Mouse (Mus musculus) forebrain, embryonic 12.5 days (tissue): ENCODE measurements around the gene Itgbl1. TPM values are rescaled to one million over a fixed set of nuclear protein-coding genes. Genes with fewer than 3 reads are reported as not detected.
A peak's percentile ranks its signal among the peaks of the same experiment; 100 is the strongest.

ENCODE experiments used
- ATAC-seq: fragments of 200-750 bp; cut with Nextera tagmentation; 2 replicates; pipeline ENCODE4 v1.8.0; 2017; ENCODE audit warnings: moderate TSS enrichment; ENCODE audit not compliant: low FRiP score
- H3K27ac ChIP-seq: fragments of 300-500 bp; sonication (generic); 2 replicates; pipeline ENCODE4 v1.5.1; 2016; ENCODE audit warnings: mild to moderate bottlenecking
- H3K27me3 ChIP-seq: fragments of 300-500 bp; sonication (generic); 2 replicates; pipeline ENCODE4 v1.6.1; 2016; ENCODE audit warnings: mild to moderate bottlenecking
- H3K36me3 ChIP-seq: fragments of 300-500 bp; sonication (generic); replicated peaks from 2 replicates; pipeline ENCODE4 v1.6.1; 2016; ENCODE audit warnings: mild to moderate bottlenecking
- H3K4me1 ChIP-seq: fragments of 300-500 bp; sonication (generic); 2 replicates; pipeline ENCODE4 v1.6.1; 2016
- H3K4me2 ChIP-seq: fragments of 300-500 bp; sonication (generic); 2 replicates; pipeline ENCODE4 v1.6.1; 2016; ENCODE audit warnings: mild to moderate bottlenecking, moderate library complexity
- H3K4me3 ChIP-seq: fragments of 300-500 bp; sonication (generic); replicated peaks from 2 replicates; pipeline ENCODE4 v1.5.1; 2016; ENCODE audit warnings: mild to moderate bottlenecking
- H3K9ac ChIP-seq: fragments of 300-500 bp; sonication (generic); 2 replicates; pipeline ENCODE4 v1.6.1; 2016; ENCODE audit warnings: mild to moderate bottlenecking
- H3K9me3 ChIP-seq: fragments of 300-500 bp; sonication (generic); 2 replicates; pipeline ENCODE4 v1.6.1; 2016
- WGBS: fragments of 180-500 bp; shearing (Covaris S2); methylation state at CpG from one replicate; pipeline ENCODE4 v1.1.7; 2016; 5-methylcytosine and 5-hydroxymethylcytosine counted together
- polyA plus RNA-seq: library from polyadenylated mRNA; unstranded; fragments of >200 nt; fragmentation: Nextera tagmentation; extraction: Ambion mirVana; gene quantifications from 2 replicates; pipeline ENCODE4 v1.2.1, GENCODE M21; 2016

Itgbl1 gene
- polyA plus RNA-seq, 1 experiment from 2014 or later = 1.6 TPM

- Histone ChIP-seq H3K4me1 (no peaks in the 10 kb centered on the region), H3K9me3 (no peaks in the 10 kb centered on the region), H3K4me3 (no peak overlapping the region), H3K36me3 (no peaks in the 10 kb centered on the region), H3K27me3 (no peaks in the 10 kb centered on the region), H3K9ac (no peak overlapping the region), H3K27ac (no peak overlapping the region), H3K4me2 (no peak overlapping the region)
- 65% methylated on average over 1 of the region's 1 CpGs for WGBS
- no peak for ATAC-seq
Measured at GRCm38 (mm10) chr14:123759534-123759933, 99.8 kb downstream of the Itgbl1 start.

GRCm38 (mm10) chr14:123760079-123760478 is 100.3 kb downstream of the Itgbl1 start:
- H3K9me3 ChIP-seq = no peaks in the 10 kb centered on the region
- no peak overlapping the region for H3K9ac ChIP-seq
- H3K4me1 ChIP-seq = no peaks in the 10 kb centered on the region
- H3K4me3 ChIP-seq = no peak overlapping the region
- no peaks in the 10 kb centered on the region for H3K27me3 ChIP-seq
- 85% methylated on average over 4 of the region's 4 CpGs for WGBS
- no peak overlapping the region for H3K27ac ChIP-seq
- no peaks in the 10 kb centered on the region for H3K36me3 ChIP-seq
- ATAC-seq = no peak
- H3K4me2 ChIP-seq = no peak overlapping the region

GRCm38 (mm10) chr14:123801744-123802143 is 142.0 kb downstream of the Itgbl1 start:
- Histone ChIP-seq H3K9me3 (no peaks in the 10 kb centered on the region), H3K27me3 (no peaks in the 10 kb centered on the region), H3K36me3 (no peaks in the 10 kb centered on the region), H3K4me1 (no peaks in the 10 kb centered on the region), H3K4me2 (no peak overlapping the region), H3K27ac (no peak overlapping the region), H3K4me3 (no peak overlapping the region), H3K9ac (no peak overlapping the region)
- ATAC-seq = no peak

GRCm38 (mm10) chr14:123837662-123838061 is 177.9 kb downstream of the Itgbl1 start:
- Histone ChIP-seq H3K27me3 (no peaks in the 10 kb centered on the region), H3K9me3 (no peaks in the 10 kb centered on the region), H3K27ac (no peak overlapping the region), H3K36me3 (no peaks in the 10 kb centered on the region), H3K4me1 (no peaks in the 10 kb centered on the region), H3K4me3 (no peak overlapping the region), H3K4me2 (no peak overlapping the region), H3K9ac (no peak overlapping the region)
- WGBS = 89% methylated on average over 5 of the region's 5 CpGs
- ATAC-seq = no peak

GRCm38 (mm10) chr14:123843675-123844425 is 184.1 kb downstream of the Itgbl1 start:
- 77% methylated on average over 8 of the region's 8 CpGs for WGBS
- Histone ChIP-seq H3K9ac (no peak overlapping the region), H3K9me3 (no peaks in the 10 kb centered on the region), H3K27ac (no peak overlapping the region), H3K27me3 (no peaks in the 10 kb centered on the region), H3K4me1 (no peaks in the 10 kb centered on the region; the same call in 1 of the 2 replicates), H3K4me3 (no peak overlapping the region), H3K36me3 (no peaks in the 10 kb centered on the region), H3K4me2 (no peak overlapping the region)
- peak; percentile 79 for ATAC-seq

- H3K4me3 ChIP-seq = no peak overlapping the region
- no peaks in the 10 kb centered on the region for H3K9me3 ChIP-seq
- no peak overlapping the region for H3K4me2 ChIP-seq
- WGBS = 96% methylated on average over 1 of the region's 1 CpGs
- no peaks in the 10 kb centered on the region for H3K27me3 ChIP-seq
- peaks cover 11% of the 10 kb centered on the region for H3K4me1 ChIP-seq
- ATAC-seq = no peak
- H3K36me3 ChIP-seq = no peaks in the 10 kb centered on the region
- no peak overlapping the region for H3K27ac ChIP-seq
- H3K9ac ChIP-seq = no peak overlapping the region
Measured at GRCm38 (mm10) chr14:123864531-123864930, 204.8 kb downstream of the Itgbl1 start.

- Histone ChIP-seq H3K4me2 (no peak overlapping the region), H3K9ac (no peak overlapping the region), H3K4me1 (peaks cover 11% of the 10 kb centered on the region), H3K4me3 (no peak overlapping the region), H3K36me3 (no peaks in the 10 kb centered on the region), H3K27ac (peak overlapping the region; percentile 31; the same call in 1 of the 2 replicates), H3K9me3 (no peaks in the 10 kb centered on the region), H3K27me3 (no peaks in the 10 kb centered on the region)
- 16% methylated on average over 6 of the region's 6 CpGs for WGBS
- ATAC-seq = peak; percentile 69
Measured at GRCm38 (mm10) chr14:123865779-123866726, 206.3 kb downstream of the Itgbl1 start.

GRCm38 (mm10) chr14:123927903-123928302 is 268.1 kb downstream of the Itgbl1 start:
- WGBS = 92% methylated on average over 1 of the region's 1 CpGs
- ATAC-seq = no peak
- no peak overlapping the region for H3K4me3 ChIP-seq
- no peaks in the 10 kb centered on the region for H3K4me1 ChIP-seq
- H3K36me3 ChIP-seq = no peaks in the 10 kb centered on the region
- H3K27me3 ChIP-seq = no peaks in the 10 kb centered on the region
- H3K9ac ChIP-seq = no peak overlapping the region
- no peak overlapping the region for H3K4me2 ChIP-seq
- no peaks in the 10 kb centered on the region for H3K9me3 ChIP-seq
- H3K27ac ChIP-seq = no peak overlapping the region

- Histone ChIP-seq H3K4me3 (no peak overlapping the region), H3K4me1 (no peaks in the 10 kb centered on the region), H3K4me2 (no peak overlapping the region), H3K27ac (no peak overlapping the region), H3K27me3 (no peaks in the 10 kb centered on the region), H3K36me3 (no peaks in the 10 kb centered on the region), H3K9ac (no peak overlapping the region), H3K9me3 (no peaks in the 10 kb centered on the region)
- ATAC-seq = 0 out of 2 replicates have a peak, but pooled peaks have one; percentile 41
- 71% methylated on average over 2 of the region's 2 CpGs for WGBS
Measured at GRCm38 (mm10) chr14:123966531-123966930, 306.8 kb downstream of the Itgbl1 start.

GRCm38 (mm10) chr14:123967996-123968395 is 308.2 kb downstream of the Itgbl1 start:
- Histone ChIP-seq H3K4me2 (no peak overlapping the region), H3K4me3 (no peak overlapping the region), H3K27ac (no peak overlapping the region), H3K9ac (no peak overlapping the region), H3K4me1 (no peaks in the 10 kb centered on the region), H3K27me3 (no peaks in the 10 kb centered on the region), H3K36me3 (no peaks in the 10 kb centered on the region), H3K9me3 (no peaks in the 10 kb centered on the region)
- no peak for ATAC-seq
- WGBS = 95% methylated on average over 6 of the region's 6 CpGs

GRCm38 (mm10) chr14:123990591-123991195 is 330.9 kb downstream of the Itgbl1 start:
- ATAC-seq = no peak
- Histone ChIP-seq H3K9ac (no peak overlapping the region), H3K4me2 (no peak overlapping the region), H3K27ac (no peak overlapping the region), H3K4me3 (no peak overlapping the region), H3K36me3 (no peaks in the 10 kb centered on the region), H3K4me1 (no peaks in the 10 kb centered on the region), H3K27me3 (no peaks in the 10 kb centered on the region), H3K9me3 (no peaks in the 10 kb centered on the region)
- WGBS = 70% methylated on average over 2 of the region's 2 CpGs
